Mouse (Mus musculus): ENCODE data around the gene Ciao2a.

Gene Ciao2a

GRCm38 (mm10) chr9:66126456-66127192 lies at the start of gene Ciao2a, which contains the start of gene Snx1:
Gene Ciao2a, plus strand, starts transcription at chr9:66126611.
Gene Snx1, minus strand, starts transcription at chr9:66126587.
- peak; percentile 100 for DNase-seq (ENCODE audit: low read depth)

- DNase-seq (ENCODE audit: low read depth): no peak
Measured at GRCm38 (mm10) chr9:66078072-66078471, 48.3 kb upstream of the Ciao2a start.

GRCm38 (mm10) chr9:66078493-66078892 lies 47.9 kb upstream of the Ciao2a start:
- DNase-seq (ENCODE audit: low read depth): no peak

GRCm38 (mm10) chr9:66080804-66081459 lies 45.5 kb upstream of the Ciao2a start:
- no peak for DNase-seq (ENCODE audit: low read depth)

GRCm38 (mm10) chr9:66081999-66082398 lies 44.4 kb upstream of the Ciao2a start:
- no peak for DNase-seq (ENCODE audit: low read depth)

- no peak for DNase-seq (ENCODE audit: low read depth)
Measured at GRCm38 (mm10) chr9:66084171-66084570, 42.2 kb upstream of the Ciao2a start.

GRCm38 (mm10) chr9:66087062-66087461 lies 39.3 kb upstream of the Ciao2a start:
- no peak for DNase-seq (ENCODE audit: low read depth)

GRCm38 (mm10) chr9:66088411-66088810 lies 38.0 kb upstream of the Ciao2a start:
- DNase-seq (ENCODE audit: low read depth): peak; percentile 60

GRCm38 (mm10) chr9:66090593-66091244 lies 35.7 kb upstream of the Ciao2a start:
- no peak for DNase-seq (ENCODE audit: low read depth)

- no peak for DNase-seq (ENCODE audit: low read depth)
Measured at GRCm38 (mm10) chr9:66091327-66092231, 34.8 kb upstream of the Ciao2a start.

- no peak for DNase-seq (ENCODE audit: low read depth)
Measured at GRCm38 (mm10) chr9:66092664-66093063, 33.7 kb upstream of the Ciao2a start.

GRCm38 (mm10) chr9:66101577-66101976 lies 24.8 kb upstream of the Ciao2a start:
- no peak for DNase-seq (ENCODE audit: low read depth)

GRCm38 (mm10) chr9:66102668-66103067 lies 23.7 kb upstream of the Ciao2a start:
- no peak for DNase-seq (ENCODE audit: low read depth)

GRCm38 (mm10) chr9:66104601-66105000 lies 21.8 kb upstream of the Ciao2a start:
- DNase-seq (ENCODE audit: low read depth): no peak

GRCm38 (mm10) chr9:66105168-66105567 lies 21.2 kb upstream of the Ciao2a start:
- DNase-seq (ENCODE audit: low read depth): no peak

GRCm38 (mm10) chr9:66109574-66109973 lies 16.8 kb upstream of the Ciao2a start:
- DNase-seq (ENCODE audit: low read depth): no peak

- no peak for DNase-seq (ENCODE audit: low read depth)
Measured at GRCm38 (mm10) chr9:66110126-66110525, 16.3 kb upstream of the Ciao2a start.

GRCm38 (mm10) chr9:66110611-66111379 lies 15.6 kb upstream of the Ciao2a start:
- DNase-seq (ENCODE audit: low read depth): no peak

- DNase-seq (ENCODE audit: low read depth): peak; percentile 83
Measured at GRCm38 (mm10) chr9:66114341-66114740, 12.1 kb upstream of the Ciao2a start.

GRCm38 (mm10) chr9:66116890-66117289 lies 9.5 kb upstream of the Ciao2a start:
- peak; percentile 41 for DNase-seq (ENCODE audit: low read depth)

GRCm38 (mm10) chr9:66119498-66119897 lies 6.9 kb upstream of the Ciao2a start:
- DNase-seq (ENCODE audit: low read depth): no peak

Data from 416B (cell line).